Mouse (Mus musculus) erythroid progenitor cell, adult 5-6 weeks (primary cell): ENCODE data around the gene Cldn12. TPM values are rescaled to one million over a fixed set of nuclear protein-coding genes. Genes with fewer than 3 reads are reported as not detected.
A peak's percentile ranks its signal among the peaks of the same experiment; 100 is the strongest.

Experiments used
- ATAC-seq: replicated peaks from 2 replicates; pipeline ENCODE4 v1.8.0; 2016; ENCODE audit warnings: moderate number of reproducible peaks, mild to moderate bottlenecking, moderate TSS enrichment, inconsistent platforms; ENCODE audit not compliant: poor library complexity, low FRiP score, severe bottlenecking
- total RNA-seq, 2 experiments: library from RNA; stranded (forward) in 1 of 2; stranded (reverse) in 1 of 2; fragments of 150-400 nt in 1 of 2; fragments of 186-747, 209-891 nt in 1 of 2; gene quantifications; 2 replicates each; pipeline versions ENCODE4 v1.2.3 to v1.2.4; 2015 to 2017; ENCODE audit warnings: low replicate concordance in 2 of 2

Gene Cldn12
- total RNA-seq, 2 experiments from 2014 or later = 0.83 TPM; not detected in 1

DNA sequence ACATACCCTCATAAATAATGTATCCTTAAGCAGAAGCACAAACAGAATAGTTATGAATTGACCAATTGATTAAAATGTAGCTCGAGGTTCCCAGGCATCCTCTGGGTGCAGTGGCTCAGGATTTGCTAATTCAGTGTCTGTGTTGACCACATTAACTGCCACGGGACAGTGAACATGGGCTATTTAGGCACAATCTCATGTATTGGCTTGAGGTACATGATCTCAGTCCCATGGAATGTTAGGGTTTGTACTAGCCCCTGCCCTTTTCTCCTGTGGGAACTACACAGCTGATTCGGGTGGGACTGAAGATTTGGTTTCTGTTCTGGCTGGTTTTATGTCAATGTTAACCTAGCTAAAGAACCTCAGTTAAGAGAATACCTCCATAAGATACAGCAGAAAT, 18.4 kb downstream of the Cldn12 start:
- ATAC-seq = no peak

DNA sequence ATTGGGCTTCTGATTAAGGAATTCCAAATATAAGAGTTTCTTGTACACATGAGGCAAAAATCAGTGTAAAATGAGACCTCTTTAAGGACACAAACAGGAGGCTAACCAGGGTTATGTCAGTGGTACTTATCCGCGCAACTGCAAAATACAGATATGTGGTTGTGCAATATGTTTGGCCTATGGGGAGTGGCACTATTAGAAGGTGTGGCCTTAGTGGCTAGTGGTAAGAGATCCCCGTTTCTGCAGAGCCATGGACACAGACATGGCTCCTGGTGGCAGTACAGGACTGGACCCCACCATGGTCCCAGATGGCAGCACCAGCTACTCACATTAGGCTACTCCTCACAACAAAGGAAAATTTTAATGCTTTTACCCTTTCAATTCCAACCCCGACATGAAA, 19.7 kb downstream of the Cldn12 start:
- ATAC-seq = no peak

DNA sequence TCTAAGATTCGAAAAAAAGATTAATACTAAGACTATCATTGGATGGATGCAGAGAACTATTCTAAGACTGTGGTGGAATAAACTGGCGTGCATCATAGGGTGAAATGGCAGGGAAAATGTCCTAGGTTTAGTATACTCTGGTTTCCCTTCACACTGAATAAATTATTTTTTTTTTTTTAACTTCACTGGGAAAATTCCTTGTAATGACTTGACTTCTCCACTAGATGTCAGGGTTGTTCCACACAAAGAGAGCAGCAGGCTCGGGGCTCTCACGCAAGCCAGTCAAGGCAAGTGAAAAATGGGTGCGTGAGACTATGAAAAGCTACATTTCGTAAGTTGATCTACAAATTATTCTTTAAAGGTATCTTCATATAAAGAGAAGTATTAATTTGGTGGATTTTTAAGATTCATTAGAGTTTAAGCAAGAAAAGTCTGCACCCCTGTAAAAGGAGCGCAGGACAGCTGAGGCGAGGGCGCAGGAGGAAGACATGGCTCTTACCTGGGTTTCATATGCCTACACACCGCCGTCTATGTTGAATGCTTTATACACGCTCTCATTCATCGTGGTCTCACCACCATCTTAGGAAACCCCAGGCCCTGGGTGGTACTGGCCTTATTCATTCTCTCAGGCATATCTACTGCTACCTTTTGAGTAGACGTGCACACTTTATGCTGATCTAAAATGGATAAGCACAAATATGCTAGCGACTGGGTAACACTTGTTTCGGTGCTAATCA, 20.3 kb downstream of the Cldn12 start:
- ATAC-seq = 0 out of 2 replicates have a peak, but pooled peaks have one; percentile 57

DNA sequence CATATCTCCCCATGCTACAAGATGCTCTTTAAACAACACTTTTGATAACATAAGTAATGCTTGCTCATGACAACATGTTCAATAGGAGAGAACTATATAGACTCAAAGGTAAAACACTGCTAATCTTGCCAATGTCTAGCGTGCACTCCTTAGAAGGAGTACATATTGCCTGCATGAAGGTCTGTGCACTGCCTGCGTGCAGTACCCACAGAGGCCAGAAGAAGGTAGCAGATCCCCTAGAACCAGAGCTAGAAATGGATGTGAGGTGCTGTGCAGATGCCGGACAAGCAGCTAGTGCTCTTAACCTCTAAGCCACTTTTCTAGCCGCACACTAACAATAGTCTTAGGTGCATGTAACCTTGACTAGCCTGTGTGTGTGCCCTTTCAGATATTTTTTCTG, 22.6 kb downstream of the Cldn12 start:
- no peak for ATAC-seq

DNA sequence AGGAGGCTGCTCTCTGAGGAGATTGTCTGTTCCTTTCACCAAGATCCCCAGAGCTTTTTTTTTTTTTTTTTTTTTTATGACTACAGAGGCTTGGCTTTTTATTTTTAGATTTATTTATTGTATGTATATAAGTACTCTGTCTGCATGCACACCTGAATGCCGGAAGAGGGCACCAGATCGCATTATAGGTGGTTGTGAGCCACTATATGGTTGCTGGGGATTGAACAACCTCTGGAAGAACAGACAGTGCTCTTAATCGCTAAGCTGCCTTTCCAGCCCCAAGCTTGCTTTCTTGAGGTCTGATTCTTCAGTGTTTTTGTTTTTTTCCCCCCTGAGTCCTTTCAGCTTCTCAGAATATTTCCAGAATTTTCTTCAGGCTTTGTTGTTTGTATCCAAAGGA, 28.7 kb downstream of the Cldn12 start:
- no peak for ATAC-seq

DNA sequence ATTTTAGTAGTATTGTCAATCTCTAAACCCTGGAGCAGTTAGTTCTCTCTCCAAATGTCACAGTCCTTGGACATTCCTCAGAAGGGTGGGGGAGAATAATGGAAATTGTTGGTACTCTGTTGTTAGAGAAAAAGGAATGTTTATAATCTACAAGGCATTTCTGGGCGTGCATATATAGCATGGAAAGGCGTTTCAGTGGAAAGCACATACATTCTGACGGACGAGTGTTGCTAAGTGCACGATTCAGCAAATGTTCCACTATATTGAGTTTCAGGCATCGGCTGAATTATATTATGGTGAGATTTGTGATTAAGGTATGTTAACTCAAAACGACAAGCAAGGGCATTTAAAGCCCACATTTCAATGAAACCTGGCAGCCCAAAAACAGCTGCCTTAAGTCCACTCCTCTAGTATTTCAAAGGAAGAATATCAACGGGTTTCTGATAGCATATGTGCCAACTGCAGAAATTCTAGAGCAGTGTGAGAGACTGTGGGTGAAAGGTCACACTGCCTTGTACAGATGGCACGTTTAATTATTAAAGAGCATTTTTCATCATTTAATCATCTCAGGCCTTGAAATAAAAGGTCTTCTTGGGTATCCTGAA, 31.4 kb downstream of the Cldn12 start:
- no peak for ATAC-seq

DNA sequence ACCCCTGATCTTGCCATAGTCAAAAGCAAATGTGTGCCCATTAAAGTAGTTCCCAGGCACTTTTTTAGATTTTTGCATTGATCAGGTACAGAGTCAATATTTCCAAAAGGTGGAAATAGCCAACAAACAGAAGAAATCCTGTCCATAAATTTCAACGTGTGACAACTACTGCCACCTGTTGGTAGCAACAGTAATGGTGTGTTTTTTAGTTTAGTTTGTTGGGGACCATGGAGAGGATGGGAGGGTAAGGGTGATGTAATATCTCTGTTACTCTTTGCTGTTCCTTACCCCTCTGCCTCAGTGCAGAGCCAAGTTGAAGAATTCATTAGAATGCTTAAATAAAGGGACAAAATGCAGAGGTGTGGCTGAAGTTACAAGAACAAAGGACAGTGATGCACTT, 33.1 kb downstream of the Cldn12 start:
- no peak for ATAC-seq

DNA sequence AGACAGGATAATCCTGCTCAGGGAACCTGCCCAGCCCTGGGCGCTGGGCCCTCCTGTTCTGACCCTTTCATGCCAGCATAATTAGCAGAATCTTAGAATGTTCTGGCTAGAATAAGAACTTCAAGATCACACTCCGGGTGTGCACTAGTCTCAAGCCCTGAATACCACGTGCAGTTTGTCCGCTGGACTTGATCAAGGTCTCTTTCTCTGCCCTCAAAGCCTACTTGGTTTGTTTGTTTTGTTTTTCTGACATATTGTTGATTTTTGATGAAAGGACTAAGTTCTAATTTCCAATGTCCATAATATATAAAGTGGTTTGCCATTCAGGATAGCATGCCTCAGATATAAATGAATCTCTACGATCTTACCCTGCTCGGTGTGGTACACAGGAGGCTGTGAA, 35.7 kb downstream of the Cldn12 start, which contains the start of gene 1700015F17Rik:
Gene 1700015F17Rik (minus strand): TSS at position 101 of the 400 bp plus-strand sequence.
- no peak for ATAC-seq

DNA sequence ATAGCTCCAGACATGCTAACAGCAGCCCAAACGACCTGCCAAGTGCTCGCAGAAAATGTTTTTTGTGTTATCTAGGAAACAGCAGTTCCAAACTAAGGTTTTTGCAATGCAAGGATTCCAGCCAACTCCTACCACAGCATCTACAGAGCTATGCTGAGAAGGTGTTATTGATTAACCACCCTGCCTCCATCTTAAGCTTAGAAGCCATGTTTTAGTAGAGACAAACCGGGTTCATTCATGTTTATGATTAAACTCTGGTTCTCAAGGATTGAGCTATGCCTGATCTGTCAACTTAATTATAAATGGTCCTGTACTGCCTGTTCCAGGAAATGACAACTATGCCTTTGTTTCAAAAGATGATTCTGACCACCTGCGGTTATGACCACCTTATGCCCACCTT, 38.6 kb downstream of the Cldn12 start:
- no peak for ATAC-seq

DNA sequence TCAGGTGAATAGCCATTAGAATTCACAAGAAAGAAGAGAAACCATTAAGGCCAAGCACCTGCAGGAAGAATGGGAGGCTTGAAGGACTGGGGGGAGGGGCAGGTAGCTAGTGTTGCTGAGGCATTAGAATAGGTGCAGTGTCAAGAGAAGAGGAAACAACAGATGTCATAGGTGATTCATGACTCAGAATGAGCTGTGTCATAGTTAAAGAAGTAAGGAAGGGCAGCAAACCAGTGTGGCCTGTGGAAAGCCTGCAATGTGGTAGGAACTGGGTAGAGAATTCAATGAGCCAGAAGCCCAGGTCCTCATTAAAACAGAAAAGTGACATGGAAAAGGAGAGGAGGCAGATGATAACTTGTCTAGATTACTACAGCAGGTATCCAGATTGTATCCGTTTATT, 49.5 kb downstream of the Cldn12 start:
- ATAC-seq = no peak

Other genes with a start within 250 kb of the Cldn12 start
- 0.72 and 2.5 TPM in 2 replicates for gene Cdk14, start 94.6 kb downstream of the Cldn12 start, total RNA-seq (2015; ENCODE audit: low replicate concordance)
- 1.0 TPM in 1 of 2 replicates, not detected in the other for gene Cdk14, start 94.6 kb downstream of the Cldn12 start, total RNA-seq (2017; ENCODE audit: low replicate concordance)
- gene 1700015F17Rik, start 35.8 kb downstream of the Cldn12 start, total RNA-seq (2015; ENCODE audit: low replicate concordance) = not detected in 2 replicates
- gene 1700015F17Rik, start 35.8 kb downstream of the Cldn12 start, total RNA-seq (2017; ENCODE audit: low replicate concordance) = not detected in 2 replicates
- gene Gtpbp10, start 44.6 kb upstream of the Cldn12 start, total RNA-seq (2015; ENCODE audit: low replicate concordance) = 8.6 and 9.6 TPM in 2 replicates
- 0.98 and 9.4 TPM in 2 replicates for gene Gtpbp10, start 44.6 kb upstream of the Cldn12 start, total RNA-seq (2017; ENCODE audit: low replicate concordance)
- gene Gm8773, start 58.8 kb upstream of the Cldn12 start, total RNA-seq (2015; ENCODE audit: low replicate concordance) = not detected in 2 replicates
- not detected in 2 replicates for gene Gm8773, start 58.8 kb upstream of the Cldn12 start, total RNA-seq (2017; ENCODE audit: low replicate concordance)
- not detected in 2 replicates for gene Cfap69, start 149.3 kb upstream of the Cldn12 start, total RNA-seq (2015; ENCODE audit: low replicate concordance)
- not detected in 2 replicates for gene Cfap69, start 149.3 kb upstream of the Cldn12 start, total RNA-seq (2017; ENCODE audit: low replicate concordance)
- not detected in 2 replicates for gene Steap2, start 179.6 kb upstream of the Cldn12 start, total RNA-seq (2015; ENCODE audit: low replicate concordance)
- not detected in 2 replicates for gene Steap2, start 179.6 kb upstream of the Cldn12 start, total RNA-seq (2017; ENCODE audit: low replicate concordance)
- gene Steap1, start 234.4 kb upstream of the Cldn12 start, total RNA-seq (2015; ENCODE audit: low replicate concordance) = not detected in 2 replicates
- gene Steap1, start 234.4 kb upstream of the Cldn12 start, total RNA-seq (2017; ENCODE audit: low replicate concordance) = not detected in 2 replicates